Mouse (Mus musculus) urinary bladder, postnatal 36 days (tissue): ENCODE measurements around the gene Dxo.
"Not testable (repeated sequence)": the region's sequence is repeated elsewhere in the genome, so short reads cannot be mapped to it uniquely, and the experiment has no call there.

Experiments used
- DNase-seq, 2 experiments: peaks; one replicate each; pipeline ENCODE4 v3.0.0; 2022; ENCODE audit warnings: low spot score in 2 of 2, mixed read lengths in 1 of 2

The Dxo gene

DNA sequence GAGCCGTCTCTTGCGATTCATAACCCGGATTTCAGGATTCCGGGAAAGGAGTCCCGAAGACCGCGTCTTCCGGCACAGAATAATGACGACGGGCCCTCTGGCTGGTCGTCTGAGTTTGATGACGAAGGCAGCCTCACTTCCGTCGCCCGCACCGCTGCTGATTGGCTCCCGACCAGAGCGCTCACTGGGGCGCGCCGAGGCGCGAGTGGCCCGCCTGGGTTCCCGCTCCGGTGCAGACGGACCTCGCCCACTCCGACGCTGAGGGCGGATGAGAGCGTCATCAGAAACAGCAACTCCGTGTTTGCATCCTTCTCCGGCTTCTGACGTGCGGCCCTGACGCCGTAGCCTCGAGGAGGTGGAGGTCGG lies at the start of gene Dxo, which contains the start of gene Stk19:
TSS of gene Dxo (plus strand) at position 164 of the 366 bp plus-strand sequence.
TSS of gene Stk19 (minus strand) at position 90 of the 366 bp plus-strand sequence.
- DNase-seq: peak; percentile 94 to 95

DNA sequence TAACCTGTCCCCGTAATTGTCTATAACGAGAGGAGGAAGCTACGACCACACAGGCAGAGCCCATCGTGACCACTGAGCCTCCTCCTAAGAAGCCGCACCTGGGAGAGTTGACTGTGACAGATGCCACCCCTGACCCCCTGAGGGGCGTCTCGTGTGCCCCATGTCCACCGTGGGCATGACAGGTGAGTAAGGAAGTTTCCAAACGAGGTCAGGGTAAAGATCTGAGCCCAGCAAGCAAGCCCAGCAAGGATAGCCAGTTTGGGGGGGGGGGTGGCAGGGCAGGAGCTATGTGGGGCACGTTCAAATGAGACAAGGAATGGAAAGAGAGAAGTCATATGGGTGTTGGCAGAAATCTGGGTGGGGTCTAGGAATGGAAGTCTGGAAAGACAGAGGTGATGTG lies 41.8 kb upstream of the Dxo start:
- DNase-seq: no peak

DNA sequence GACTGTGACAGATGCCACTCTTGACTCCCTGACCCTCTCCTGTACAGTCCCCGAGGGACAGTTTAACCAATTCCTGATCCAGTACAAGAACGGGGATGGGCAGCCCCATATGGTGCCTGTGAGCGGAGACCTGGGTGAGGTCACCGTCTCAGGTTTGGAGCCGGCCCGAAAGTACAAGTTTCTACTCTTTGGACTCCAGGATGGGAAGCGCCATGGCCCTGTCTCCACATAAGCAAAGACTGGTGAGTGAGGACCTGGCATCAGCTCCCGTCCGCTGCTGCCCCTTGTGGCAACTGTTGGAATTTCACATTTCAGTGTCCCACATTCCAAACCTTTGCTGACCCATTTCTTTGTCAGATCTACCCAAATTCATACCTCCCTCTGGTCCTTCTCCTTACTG lies 41.2 kb upstream of the Dxo start:
- peak in 1 of 2 experiments; percentile 20 for DNase-seq

DNA sequence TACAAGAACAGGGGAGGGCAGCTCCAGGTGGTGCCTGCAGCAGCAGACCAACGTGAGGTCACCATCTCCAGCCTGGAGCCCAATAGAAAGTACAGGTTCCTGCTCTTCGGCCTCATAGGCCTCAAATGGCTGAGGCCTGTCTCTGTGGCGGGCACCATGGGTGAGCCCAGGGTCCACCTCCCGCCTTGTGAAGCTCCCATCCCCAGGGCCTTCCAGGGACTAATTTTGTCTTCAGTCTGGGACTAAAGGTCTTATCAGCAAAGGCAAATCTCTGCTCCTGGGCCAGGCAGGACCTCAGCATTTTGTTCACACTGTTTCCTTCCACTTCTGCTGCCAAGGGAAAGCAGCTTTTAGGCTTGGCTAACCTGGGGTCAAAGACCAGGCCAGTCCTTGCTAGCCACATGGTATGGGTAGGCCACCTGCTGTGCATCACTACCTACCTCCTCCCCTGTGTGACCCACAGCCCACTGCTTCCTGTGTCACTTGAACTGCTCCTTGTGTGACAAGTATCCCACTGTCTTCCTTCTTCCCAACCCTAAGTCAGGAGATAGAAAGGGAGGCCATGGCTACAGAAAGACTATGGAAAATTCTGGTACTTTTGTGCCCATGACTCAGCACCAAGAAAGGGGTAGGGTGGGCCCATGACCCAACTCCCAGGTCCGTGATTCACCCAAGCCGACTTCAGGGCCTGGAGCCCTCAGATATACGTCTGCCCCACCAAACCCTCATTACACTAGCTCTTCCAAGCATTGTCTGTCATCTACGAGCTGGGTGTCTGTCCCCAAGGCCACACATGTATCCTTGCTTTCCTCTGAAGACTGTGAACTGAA lies 40.3 kb upstream of the Dxo start:
- no peak for DNase-seq

DNA sequence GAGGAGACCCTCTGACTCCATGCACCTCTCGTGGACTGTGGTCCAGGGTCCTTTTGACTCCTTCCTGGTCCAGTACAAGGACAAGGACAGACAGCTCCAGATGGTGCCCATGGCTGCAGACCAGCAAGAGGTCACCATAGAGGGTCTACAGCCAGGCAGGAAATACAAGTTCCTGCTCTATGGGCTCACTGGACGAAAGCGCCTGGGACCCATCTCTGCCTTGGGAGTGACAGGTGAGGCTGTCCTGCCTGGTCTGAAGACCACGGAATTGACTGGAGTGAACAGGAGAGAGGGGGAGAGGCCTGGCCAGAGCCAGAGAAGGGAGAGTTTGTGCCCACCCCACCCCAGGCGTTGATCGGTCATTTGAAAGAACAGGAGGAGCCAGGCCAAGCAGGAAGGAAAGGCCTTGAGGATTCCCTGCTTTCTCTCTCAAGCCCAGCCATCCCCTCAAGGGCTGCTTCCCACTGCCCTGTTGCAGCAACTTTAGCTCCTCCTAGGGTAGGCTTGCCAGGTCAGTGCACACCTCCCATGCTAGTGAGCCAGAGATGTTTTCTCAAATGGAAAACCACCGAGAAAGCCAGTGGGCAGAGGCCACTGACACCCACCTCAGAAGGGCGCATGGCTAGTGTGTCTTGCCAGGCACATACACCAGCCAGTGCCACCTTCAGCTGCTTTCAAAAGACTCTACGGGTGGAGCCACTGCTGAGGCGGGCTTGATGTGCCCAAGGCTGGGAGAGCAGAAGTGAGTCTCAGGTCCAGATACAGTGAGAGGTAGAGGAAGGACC lies 39.4 kb upstream of the Dxo start:
- DNase-seq: not testable (repeated sequence)

DNA sequence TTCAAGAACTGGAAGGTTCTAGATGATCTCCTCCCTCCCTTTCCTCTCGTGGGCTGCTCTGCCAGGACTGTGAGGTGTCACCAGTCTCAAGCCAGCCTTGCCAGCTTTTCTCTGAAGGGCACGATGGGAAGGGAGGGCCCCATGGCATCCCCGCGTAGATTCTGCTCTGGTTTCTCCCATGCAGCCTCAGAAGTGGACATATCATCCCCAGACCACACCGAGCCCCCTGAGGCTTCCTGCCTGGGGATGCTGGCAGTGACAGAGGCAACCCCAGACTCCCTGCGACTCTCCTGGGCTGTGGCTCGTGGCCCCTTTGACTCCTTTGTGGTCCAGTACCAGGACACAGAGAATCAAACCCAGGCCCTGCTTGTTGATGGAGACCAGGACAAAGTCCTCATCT lies 38.7 kb upstream of the Dxo start:
- not testable (repeated sequence) for DNase-seq

DNA sequence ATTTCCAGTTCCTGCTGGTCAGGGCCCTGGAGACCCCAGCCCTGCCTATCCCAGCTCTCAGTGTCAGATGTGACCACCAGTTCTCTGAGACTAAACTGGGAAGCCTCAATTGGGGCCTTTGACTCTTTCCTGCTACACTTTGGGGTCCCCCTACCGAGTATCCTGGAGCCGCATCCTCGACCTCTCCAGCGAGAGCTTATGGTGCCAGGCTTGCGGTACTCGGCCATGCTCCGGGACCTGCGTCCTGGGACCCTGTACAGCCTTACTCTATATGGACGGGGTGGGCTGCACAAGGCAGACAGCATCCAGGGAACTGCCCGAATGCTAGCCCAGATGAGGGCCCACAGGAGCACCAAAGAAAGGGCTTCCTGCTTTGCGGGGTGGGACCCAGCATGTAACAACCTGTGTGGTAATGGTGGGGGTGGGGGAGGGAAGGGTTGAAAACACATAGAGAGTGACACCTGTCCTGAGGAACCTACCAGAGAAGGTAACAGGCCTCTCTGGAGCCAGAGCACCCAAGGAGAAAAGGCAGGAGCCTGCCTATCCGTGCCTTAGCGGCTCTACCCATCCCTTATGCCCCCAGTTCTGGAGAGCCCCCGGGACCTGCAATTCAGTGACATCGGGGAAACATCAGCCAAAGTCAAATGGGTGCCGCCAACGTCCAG lies 37.8 kb upstream of the Dxo start:
- no peak for DNase-seq

DNA sequence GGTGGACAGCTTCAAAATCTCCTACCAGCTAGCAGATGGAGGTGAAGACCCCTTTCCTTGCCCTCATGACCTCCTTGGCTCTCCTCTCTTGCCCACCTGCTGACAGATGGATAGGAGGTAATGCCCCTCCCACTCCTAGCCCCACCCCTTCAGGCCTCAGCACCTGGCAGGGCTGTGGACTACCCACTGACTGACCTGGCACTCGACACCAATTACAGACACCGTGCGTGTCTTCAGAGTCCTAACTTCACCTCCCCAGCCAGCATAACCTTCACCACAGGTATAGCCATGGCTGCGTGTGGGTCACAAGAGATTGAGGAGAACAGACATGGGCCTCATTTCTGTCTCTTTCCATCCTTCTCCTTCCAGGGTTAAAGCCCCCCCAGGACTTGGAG lies 37.3 kb upstream of the Dxo start:
- DNase-seq: no peak

DNA sequence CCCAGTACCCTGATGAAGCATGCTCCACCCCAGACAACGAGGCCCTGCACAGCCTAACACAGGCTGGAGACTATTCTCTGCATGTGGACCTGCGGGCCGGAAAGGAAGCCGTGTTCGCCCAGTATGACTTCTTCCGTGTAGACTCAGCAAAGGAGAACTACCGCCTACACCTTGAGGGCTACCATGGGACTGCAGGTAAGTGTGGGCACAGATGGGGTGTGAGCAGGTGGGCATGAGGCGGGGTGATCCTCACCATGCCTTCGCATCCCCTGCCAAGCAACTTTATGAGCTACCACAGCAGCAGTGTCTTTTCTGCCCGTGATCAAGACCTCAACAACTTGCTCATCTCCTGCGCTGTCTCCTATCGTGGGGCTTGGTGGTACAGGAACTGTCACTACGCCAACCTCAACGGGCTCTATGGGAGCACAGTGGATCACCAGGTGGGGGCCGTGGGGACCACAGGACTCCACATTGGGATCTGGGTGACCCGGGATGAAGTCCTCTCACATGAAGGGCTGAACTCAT lies 36.0 kb upstream of the Dxo start:
- not testable (repeated sequence) for DNase-seq

DNA sequence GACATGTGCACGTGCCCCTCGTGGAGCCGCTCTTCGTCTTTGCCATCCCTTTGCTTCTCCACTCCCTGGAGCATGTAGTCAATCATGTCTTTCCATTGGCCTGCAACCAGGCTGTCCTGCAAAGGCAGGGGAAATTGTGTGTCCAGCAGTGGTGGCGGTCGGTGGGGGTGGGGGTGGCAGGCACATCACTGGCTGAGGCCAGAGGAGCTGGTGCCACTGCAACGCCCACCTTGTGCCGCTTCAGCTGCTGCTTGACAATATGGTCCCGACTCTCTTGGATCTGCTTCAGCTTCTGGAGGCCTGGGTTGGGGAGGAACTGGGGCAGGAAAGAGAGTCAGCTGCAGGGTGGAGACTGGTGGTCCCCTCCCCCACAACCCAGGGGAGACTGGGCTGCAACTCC lies 34.1 kb upstream of the Dxo start:
- not testable (repeated sequence) for DNase-seq

DNA sequence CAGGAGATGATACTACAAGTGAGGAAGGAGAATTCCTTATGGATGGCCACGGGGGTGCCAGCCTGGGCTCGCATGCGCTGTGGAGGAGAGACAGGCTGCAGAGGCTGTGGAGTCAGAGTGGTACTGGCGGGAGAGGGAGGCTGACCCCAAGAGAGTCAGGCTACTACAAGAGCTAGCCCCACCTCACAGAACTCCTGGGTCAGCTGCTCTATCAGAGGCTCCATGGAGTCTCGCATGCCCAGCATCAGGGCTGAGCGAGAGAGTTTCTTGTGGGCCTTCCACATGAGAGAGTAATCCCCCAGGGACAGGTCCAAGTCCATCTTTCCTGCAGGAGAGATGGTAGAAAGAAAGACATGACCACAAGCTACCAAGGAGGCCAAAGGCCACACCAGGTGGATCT lies 33.5 kb upstream of the Dxo start:
- not testable (repeated sequence) for DNase-seq

DNA sequence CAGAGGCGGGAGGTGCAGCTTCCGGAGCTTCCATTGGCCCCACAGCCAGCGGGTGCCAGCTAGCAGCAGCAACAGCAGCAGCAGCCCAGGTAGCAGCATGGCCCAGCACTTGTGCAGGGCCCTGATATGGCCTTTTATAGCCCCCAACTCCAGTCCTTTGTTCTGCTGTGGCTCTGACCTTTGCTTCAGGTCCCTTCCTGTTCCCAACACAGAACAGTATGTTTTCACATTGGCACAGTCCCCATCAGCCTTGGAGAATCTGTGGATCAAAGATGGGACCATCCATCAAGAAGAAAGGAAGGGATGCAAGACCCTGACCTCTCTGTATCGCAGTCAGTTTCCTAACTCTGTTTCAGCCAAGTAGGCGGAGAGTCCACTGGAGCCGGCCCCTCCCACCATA lies 32.5 kb upstream of the Dxo start, which contains the start of gene Cyp21a1:
TSS of gene Cyp21a1 (minus strand) at position 261 of the 400 bp plus-strand sequence.
- DNase-seq: not testable (repeated sequence)

DNA sequence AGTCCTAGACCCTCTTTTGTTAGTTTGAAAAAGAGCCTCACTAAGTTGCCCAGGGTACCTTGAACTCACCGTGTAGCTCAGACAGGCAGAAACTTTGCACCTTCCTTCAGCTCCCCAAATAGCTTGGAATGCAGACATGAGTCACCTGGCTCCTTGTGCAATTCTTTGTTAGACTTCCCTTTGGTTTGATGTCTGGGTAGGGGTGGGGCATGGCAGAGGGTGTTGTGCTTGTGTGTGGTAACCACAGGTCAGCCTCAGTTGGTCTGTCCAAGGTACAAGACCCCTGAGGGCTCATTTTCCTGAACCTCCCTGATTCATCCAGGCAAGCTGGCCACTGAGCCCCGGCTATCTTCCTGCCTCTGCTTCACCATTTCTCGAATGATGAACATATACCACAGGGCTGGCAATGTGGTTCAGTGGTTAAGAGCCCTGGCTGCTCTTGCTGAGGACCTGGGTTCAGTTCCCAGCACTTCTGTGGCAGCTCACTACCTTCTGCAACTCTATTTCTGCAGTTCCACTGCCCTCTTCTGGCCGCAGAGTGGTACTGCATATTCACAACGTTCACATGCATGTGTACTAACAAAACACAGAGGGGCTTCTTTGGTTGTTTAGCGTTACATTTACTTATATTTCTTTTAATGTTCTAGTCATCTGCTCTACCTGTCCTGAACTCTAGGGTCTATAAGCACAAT lies 31.8 kb upstream of the Dxo start:
- no peak for DNase-seq

DNA sequence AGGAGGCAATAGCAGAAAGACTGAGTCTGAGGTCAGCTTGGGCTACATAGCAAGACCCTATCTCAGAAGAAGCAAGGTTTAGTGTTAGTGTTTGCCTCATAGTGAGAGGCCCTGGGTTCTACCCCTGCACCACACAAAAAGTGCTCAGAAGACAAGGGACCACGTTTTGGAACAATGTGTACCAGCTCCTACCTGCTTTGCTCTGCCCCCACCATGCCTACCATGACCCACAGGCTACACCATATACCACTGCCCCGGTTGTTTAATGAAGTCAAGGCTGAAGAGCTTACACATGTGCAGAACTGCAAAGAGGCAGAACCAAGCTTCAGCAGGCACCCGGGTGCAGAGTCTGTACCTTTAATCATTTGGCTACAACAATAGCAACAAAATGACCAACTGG lies 29.6 kb upstream of the Dxo start:
- no peak for DNase-seq

DNA sequence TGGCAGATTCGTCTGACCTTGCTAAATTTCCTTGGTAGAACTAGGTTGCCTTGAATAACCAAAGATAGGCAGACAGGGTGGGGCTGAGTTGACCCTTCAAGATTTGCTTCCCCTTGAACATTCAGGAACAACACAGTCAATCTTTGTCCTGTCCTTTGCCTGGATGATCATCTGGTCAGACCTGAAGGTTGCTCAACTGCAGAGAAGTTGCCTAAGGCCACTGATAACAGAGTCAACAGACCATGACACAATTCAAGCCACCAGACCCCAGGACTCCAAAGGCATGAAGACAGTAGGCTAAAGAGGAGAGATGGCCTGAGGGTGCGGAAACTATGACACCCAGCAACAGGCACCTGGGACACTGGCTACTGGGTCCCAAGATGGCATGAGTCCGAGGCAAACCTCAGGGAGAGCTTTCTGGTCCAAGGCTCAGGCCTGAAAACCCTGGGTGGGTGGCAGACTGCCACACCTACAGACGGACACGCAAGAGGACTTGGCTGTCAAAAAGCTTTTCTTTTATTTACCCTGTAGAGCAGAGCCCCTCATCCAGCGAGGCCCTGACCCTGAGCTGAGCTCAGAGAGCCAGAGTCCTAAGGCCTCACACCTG lies 28.1 kb upstream of the Dxo start:
- DNase-seq: no peak

DNA sequence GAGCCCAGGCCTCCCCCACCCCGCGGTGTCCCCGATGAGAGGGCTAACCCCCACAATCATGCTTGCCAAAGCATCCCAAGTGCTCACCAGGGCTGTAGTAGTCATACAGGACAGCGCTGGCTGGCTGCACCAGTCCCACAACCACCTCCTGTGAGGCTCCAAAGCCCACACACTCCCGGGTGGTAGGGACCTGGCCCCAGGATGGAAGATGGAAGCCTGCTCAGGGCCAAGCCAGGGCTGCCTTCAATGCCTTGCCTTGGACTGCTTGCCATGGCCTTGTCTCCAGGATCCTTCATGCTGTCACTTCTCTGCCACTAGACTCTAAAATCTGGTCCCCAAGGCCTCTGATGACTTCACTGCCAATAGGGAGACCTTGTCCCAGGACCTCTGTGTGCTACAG lies 26.4 kb upstream of the Dxo start:
- not testable (repeated sequence) for DNase-seq

DNA sequence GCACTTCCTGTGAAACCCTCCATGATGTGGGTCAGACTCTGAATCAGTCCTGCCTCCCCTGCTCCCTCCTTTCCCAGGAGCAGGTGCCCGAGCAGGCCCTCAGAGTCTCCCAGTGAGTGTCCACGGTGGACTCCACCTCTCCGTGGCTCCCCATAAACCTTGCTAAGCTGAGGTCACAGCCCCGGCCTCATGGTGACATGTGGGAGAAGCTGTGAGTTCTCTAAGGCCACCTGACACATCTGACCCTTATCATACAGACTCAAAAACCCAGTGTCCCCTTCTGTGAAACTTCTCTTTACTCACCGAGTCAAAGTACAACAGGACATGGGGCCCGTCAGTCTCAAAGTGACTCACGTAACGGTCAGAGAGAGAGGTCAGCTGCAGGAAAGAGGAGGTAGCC lies 26.0 kb upstream of the Dxo start:
- not testable (repeated sequence) for DNase-seq

DNA sequence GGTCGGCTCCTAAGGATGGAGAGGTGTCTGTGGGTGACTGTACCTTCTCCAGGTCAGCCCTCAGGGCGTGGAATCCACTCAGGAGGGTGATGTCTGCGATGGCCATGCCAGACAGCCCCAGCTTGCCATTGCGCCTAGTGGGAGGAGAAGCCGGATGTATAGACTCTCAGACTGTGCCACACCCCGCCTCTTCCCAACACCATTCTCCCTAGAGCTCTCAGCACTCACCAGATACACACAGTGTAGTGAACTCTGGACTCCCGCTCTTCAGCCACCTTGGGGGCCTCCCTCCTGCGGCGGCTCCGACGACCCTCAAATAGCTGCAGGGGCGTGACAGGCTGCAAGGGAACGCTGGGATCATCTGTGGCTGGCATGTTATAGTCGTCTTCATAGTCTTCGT lies 25.5 kb upstream of the Dxo start:
- no peak for DNase-seq

DNA sequence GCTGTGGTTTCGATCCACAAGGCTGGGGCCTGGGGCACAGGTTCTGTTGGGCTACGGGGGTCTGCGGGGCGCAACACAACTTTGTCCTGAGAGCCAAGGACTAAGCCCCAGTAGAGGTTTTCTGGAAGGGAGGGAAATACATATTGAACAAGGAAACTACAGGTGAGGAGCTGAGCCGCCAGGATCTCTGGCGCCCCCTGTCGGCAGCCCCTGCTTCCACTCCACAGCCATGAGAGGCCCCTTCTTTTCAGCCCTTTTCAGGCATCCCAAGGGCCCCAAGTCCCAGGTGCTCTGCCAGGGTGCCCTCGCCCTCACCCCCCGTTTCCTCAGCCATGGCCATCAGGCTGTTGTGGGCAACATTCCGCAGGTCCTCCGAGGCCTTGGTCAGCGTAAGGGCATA lies 23.1 kb upstream of the Dxo start:
- not testable (repeated sequence) for DNase-seq

DNA sequence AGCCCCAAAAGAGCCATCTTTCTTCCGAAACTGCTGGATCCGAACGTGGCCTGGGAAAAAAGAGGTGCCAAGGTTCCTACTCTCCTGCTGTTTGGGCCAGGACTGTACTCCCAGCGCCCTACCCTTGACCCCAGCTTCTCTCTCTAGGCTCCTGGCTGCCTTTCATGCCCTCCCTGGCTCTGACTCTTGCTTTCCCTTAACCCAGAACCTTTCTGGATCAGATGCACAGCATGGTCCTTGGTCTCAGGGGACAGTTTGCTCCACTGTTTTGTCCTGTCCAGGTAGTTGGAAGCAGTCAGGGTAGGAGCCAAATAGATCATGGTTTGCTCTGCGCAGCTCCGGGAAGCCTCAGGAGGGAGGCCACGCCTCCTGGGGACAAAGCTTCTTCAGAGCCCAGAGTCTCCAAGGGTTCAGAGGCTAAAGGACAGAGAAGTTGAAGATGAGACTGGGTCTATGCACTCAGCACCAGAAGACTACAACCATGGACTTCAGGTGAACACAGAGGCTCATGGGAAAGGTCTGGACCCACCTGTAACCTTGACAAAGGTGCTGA lies 21.9 kb upstream of the Dxo start:
- no peak for DNase-seq

DNA sequence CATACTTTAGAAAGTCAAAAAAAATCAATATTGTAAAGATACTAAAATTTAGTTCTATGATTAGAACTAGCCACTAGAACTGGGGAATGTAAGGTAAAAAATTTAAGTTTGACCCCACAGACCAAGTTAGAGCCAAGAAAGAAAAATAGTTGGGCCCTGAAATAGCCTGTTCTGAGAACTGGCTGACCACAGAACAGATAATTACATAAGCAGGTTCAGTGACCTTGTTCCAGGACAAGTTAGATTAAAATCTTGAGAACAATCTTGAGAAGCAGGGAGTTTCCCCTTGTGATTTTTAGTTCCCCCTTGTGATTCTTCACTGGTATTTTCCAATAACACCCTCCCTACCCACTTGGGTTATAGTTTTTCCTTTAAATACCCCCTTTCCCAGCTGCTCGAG lies 6.0 kb upstream of the Dxo start:
- DNase-seq: not testable (repeated sequence)
